Mouse (Mus musculus): ENCODE measurements around the gene Tmem140. TPM values are rescaled to one million over a fixed set of nuclear protein-coding genes. Genes with fewer than 3 reads are reported as not detected.

The Tmem140 gene
- total and polyA plus RNA-seq, 2 experiments from 2014 or later, result 0.46 to 2.5 TPM

- Histone ChIP-seq H3K9ac (replicated peaks; ENCODE audit: low read length, poor library complexity, severe bottlenecking) (no peak within 1 kb of the TSS), H3K27me3 (ENCODE audit: insufficient read depth, low read length) (no peaks in the 10 kb centered on the region), H3K4me1 (ENCODE audit: insufficient read depth, low read length) (no peaks in the 10 kb centered on the region), H3K9me3 (ENCODE audit: low read length) (no peaks in the 10 kb centered on the region), H3K27ac (ENCODE audit: low read depth, low read length) (no peak within 1 kb of the TSS), H3K4me3 (ENCODE audit: low read depth, low read length) (no peak within 1 kb of the TSS), H3K36me3 (ENCODE audit: insufficient read depth, low read length) (no peaks in the 10 kb centered on the region), H3K4me2 (ENCODE audit: low read depth, low read length, poor library complexity, severe bottlenecking) (no peak within 1 kb of the TSS)
- DNase-seq (ENCODE audit: low spot score) (no peak), ATAC-seq (ENCODE audit: low FRiP score) (no peak)
- no peak for TF ChIP-seq CTCF (IDR thresholded peaks at IDR 0.05)
- 59% methylated on average over 10 of the region's 10 CpGs for WGBS
Measured at GRCm38 (mm10) chr6:34919956-34920355, 57.0 kb downstream of the Tmem140 start, which contains the start of gene Stra8. Stra8 (plus strand) TSS chr6:34920163.

DNA sequence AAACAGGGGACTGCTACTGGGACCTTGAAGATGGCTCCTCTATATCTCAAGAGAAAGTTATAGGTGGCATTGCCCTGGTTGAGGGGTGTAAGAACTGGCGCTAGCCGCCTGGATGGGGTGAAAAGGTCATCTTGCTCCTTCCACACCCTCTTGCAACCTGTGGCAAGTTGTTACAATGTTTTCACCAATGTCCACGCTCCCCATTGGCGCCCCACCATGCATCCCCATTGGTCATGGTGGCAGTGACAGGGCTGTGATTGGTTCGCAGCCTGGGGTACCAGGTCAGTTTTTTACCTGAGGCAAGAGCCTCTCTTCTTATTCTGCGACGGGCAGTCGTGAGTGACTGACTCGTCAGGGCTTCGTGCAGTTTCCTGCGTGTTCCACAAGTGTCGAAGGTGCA is 57.7 kb downstream of the Tmem140 start:
- Histone ChIP-seq H3K9me3 (ENCODE audit: low read length) (no peaks in the 10 kb centered on the region), H3K4me2 (ENCODE audit: low read depth, low read length, poor library complexity, severe bottlenecking) (no peak overlapping the region), H3K27ac (ENCODE audit: low read depth, low read length) (no peak overlapping the region), H3K9ac (replicated peaks; ENCODE audit: low read length, poor library complexity, severe bottlenecking) (no peak overlapping the region), H3K4me3 (ENCODE audit: low read depth, low read length) (no peak overlapping the region), H3K27me3 (ENCODE audit: insufficient read depth, low read length) (no peaks in the 10 kb centered on the region), H3K36me3 (ENCODE audit: insufficient read depth, low read length) (no peaks in the 10 kb centered on the region), H3K4me1 (ENCODE audit: insufficient read depth, low read length) (no peaks in the 10 kb centered on the region)
- TF ChIP-seq CTCF (IDR thresholded peaks at IDR 0.05), result no peak
- no peak for DNase-seq (ENCODE audit: low spot score)
- no peak for ATAC-seq (ENCODE audit: low FRiP score)
- WGBS, result 95% methylated on average over 12 of the region's 12 CpGs

DNA sequence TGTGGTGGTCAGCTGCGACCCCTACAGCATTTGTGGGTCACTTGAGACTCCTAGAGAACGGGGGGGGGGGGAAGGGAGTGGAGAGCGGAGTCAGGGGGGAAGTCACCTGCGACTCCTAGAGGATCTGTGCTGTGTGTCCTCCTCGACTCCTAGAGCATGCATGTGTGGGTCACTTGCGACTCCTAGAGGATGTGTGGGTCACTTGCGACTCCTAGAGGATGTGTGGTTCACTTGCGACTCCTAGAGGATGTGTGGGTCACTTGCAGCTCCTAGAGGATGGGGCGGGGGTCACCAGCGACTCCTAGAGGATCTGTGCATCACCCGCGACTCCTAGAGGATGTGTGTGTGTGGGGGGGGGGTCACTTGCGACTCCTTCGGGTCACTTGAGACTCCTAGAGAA is 59.0 kb downstream of the Tmem140 start:
- Histone ChIP-seq H3K36me3 (ENCODE audit: insufficient read depth, low read length) (no peaks in the 10 kb centered on the region), H3K4me2 (ENCODE audit: low read depth, low read length, poor library complexity, severe bottlenecking) (no peak overlapping the region), H3K9ac (replicated peaks; ENCODE audit: low read length, poor library complexity, severe bottlenecking) (no peak overlapping the region), H3K27ac (ENCODE audit: low read depth, low read length) (no peak overlapping the region), H3K27me3 (ENCODE audit: insufficient read depth, low read length) (no peaks in the 10 kb centered on the region), H3K9me3 (ENCODE audit: low read length) (no peaks in the 10 kb centered on the region), H3K4me1 (ENCODE audit: insufficient read depth, low read length) (no peaks in the 10 kb centered on the region), H3K4me3 (ENCODE audit: low read depth, low read length) (no peak overlapping the region)
- peak; percentile 33 for DNase-seq (ENCODE audit: low spot score)
- TF ChIP-seq CTCF (IDR thresholded peaks at IDR 0.05), result peak; percentile 70
- ATAC-seq (ENCODE audit: low FRiP score), result no peak
- WGBS, result 49% methylated on average over 13 of the region's 14 CpGs

Other genes starting within 250 kb of the Tmem140 start
- 20.7 and 23.7 TPM in 2 replicates for gene Agbl3, start 82.7 kb upstream of the Tmem140 start, total RNA-seq (2014; rRNA removed)
- gene Agbl3, start 82.7 kb upstream of the Tmem140 start, polyA plus RNA-seq (2015; fragmentation: Nextera tagmentation; extraction: Ambion mirVana), result 23.3 and 25.0 TPM in 2 replicates
- gene Cyren, start 14.9 kb downstream of the Tmem140 start, total RNA-seq (2014; rRNA removed), result 2.8 and 6.0 TPM in 2 replicates
- gene Cyren, start 14.9 kb downstream of the Tmem140 start, polyA plus RNA-seq (2015; fragmentation: Nextera tagmentation; extraction: Ambion mirVana), result 4.8 and 4.9 TPM in 2 replicates
- 46.2 and 52.6 TPM in 2 replicates for gene Wdr91, start 47.7 kb downstream of the Tmem140 start, total RNA-seq (2014; rRNA removed)
- 17.7 and 19.1 TPM in 2 replicates for gene Wdr91, start 47.7 kb downstream of the Tmem140 start, polyA plus RNA-seq (2015; fragmentation: Nextera tagmentation; extraction: Ambion mirVana)
- gene Stra8, start 57.0 kb downstream of the Tmem140 start, total RNA-seq (2014; rRNA removed), result not detected in 2 replicates
- not detected in 2 replicates for gene Stra8, start 57.0 kb downstream of the Tmem140 start, polyA plus RNA-seq (2015; fragmentation: Nextera tagmentation; extraction: Ambion mirVana)
- gene Slc23a4, start 125.3 kb downstream of the Tmem140 start, total RNA-seq (2014; rRNA removed), result 1.1 and 1.2 TPM in 2 replicates
- 0.43 and 0.87 TPM in 2 replicates for gene Slc23a4, start 125.3 kb downstream of the Tmem140 start, polyA plus RNA-seq (2015; fragmentation: Nextera tagmentation; extraction: Ambion mirVana)

Data from midbrain, postnatal 0 days (tissue).